Mouse (Mus musculus) C2C12 (cell line): ENCODE data around the gene 4921507P07Rik.
A peak's percentile ranks its signal among the peaks of the same experiment; 100 is the strongest.

Source experiments
- CEBPB ChIP-seq: IDR thresholded peaks from one replicate; pipeline ENCODE4 v1.6.1; 2011; ENCODE audit warnings: low read depth, mild to moderate bottlenecking, control low read depth, moderate library complexity
- CTCF ChIP-seq: IDR thresholded peaks from one replicate; pipeline ENCODE4 v1.5.1; 2011; ENCODE audit not compliant: control insufficient read depth, insufficient read depth, insufficient read length
- FOSL1 ChIP-seq: IDR thresholded peaks from one replicate; pipeline ENCODE4 v1.8.0; 2011; ENCODE audit warnings: mild to moderate bottlenecking, low read length; ENCODE audit not compliant: poor library complexity, insufficient read depth, severe bottlenecking
- MAX ChIP-seq: IDR thresholded peaks from one replicate; pipeline ENCODE4 v1.6.1; 2011; ENCODE audit warnings: mild to moderate bottlenecking, control low read depth
- MYOG ChIP-seq: IDR thresholded peaks from one replicate; pipeline ENCODE4 v1.6.1; 2011; ENCODE audit not compliant: control insufficient read depth, insufficient read length; ENCODE audit errors: extremely low read depth
- USF1 ChIP-seq: IDR thresholded peaks from one replicate; pipeline ENCODE4 v1.6.1; 2011; ENCODE audit warnings: low read depth, mild to moderate bottlenecking, control low read depth, moderate library complexity

DNA sequence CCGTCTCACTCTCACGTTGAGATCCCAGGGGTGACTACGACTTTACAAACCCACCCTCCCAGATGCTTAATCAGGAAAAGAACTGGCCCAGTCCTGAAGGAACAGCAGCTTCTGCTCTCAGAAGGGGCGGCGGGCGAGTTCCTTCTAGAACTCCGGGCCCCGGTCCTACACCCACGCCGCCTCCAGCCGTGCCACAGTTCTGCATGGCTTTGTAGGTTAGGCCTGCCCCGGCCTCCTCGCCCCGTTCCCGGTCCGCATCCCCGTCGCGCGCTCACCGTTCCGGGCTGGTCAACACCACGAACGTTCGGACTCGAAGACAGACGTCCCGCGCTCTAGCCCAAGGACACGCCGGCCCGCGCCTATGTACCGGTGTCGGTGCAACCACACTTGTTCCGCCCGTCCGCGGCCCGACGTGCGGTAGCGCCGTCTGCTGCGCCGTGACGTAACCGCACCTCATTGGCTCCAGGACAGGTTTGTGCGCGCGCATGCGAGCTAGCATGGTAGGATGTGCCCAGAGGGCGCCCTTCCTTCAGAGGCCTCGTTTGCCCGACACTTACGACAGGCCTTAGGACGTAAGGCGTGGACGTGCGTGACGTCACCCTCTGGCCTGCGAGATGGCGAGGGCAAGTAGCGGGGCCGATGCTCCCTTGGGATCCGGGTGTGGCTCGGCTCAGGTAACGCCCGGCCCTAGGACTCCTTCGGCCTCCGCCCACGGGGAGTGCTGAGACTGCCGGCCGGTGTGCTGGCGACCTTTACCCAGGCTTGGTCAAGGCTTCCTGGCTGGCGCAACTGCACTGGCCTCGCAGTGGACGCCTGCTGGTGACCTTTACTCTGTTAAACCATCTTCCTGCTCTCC lies 30.1 kb downstream of the 4921507P07Rik start, which contains the start of gene Cycs:
- TF ChIP-seq MAX (peak; percentile 85), CTCF (no peak), MYOG (no peak), FOSL1 (no peak), CEBPB (no peak), USF1 (no peak)
